Comparison of ENCODE assay signal across 16 mouse cellular contexts in the genomic region with DNA sequence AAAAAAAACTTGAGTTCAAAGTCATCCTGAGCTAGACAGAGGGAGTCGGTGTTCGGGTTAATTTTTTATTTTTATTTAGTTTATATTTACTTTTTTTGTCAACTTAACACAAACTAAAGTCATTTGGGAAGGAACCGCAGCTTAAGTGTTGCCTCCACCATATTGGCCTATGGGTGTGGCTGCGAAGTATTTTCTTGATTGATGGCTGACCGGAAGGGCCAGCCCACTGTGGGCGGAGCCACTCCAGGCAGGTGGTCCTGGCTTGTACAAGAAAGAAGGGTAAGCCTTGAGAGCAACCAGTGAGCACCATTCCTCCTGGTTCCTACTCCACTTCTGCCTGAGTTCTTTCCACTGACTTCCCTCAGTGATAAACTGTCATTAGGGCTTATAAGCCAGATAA. TPM values are rescaled to one million over a fixed set of nuclear protein-coding genes. Genes with fewer than 3 reads are reported as not detected.
"Had no signal": no experiment of that assay in that cellular context is flagged by ENCODE, and none has a peak within 500 bp of the region (broad histone marks: within the 10 kb centered on the region; RNA-seq: fewer than 3 reads in every experiment).

No protein-coding gene starts in this region.

- H3K4me1 ChIP-seq: midbrain, embryonic 12.5 days; neural tube, embryonic 12.5 days had no signal

- H3K4me3 ChIP-seq: midbrain, embryonic 10.5 days; midbrain, embryonic 12.5 days; neural tube, embryonic 12.5 days had no signal

- H3K27me3 ChIP-seq: midbrain, embryonic 12.5 days; neural tube, embryonic 12.5 days had no signal

- H3K36me3 ChIP-seq: midbrain, embryonic 10.5 days; midbrain, embryonic 12.5 days; neural tube, embryonic 12.5 days had no signal

- H3K9ac ChIP-seq: lung, embryonic 14.5 days; midbrain, embryonic 12.5 days; neural tube, embryonic 12.5 days had no signal

- DNase-seq: lung, adult 18-20 months; lung, embryonic 14.5 days; lung, postnatal 10 days; lung, postnatal 4 days; midbrain, embryonic 14.5 days; right cerebral cortex, postnatal 14 days; thymus, adult 18-20 months; thymus, postnatal 14 days; thymus, postnatal 36 days had no signal

- H3K4me2 ChIP-seq: lung, embryonic 14.5 days; midbrain, embryonic 12.5 days; neural tube, embryonic 12.5 days had no signal

- H3K27ac ChIP-seq: midbrain, embryonic 10.5 days; midbrain, embryonic 12.5 days; neural tube, embryonic 12.5 days had no signal

- H3K9me3 ChIP-seq: midbrain, embryonic 10.5 days; midbrain, embryonic 12.5 days; neural tube, embryonic 12.5 days had no signal

RNA-seq across cellular contexts. Expression of gene Slc47a1, which starts 14.0 kb away (rescaled TPM):
- polyA plus RNA-seq: midbrain, embryonic 10.5 days; midbrain, embryonic 12.5 days; midbrain, embryonic 14.5 days; neural tube, embryonic 14.5 days had no signal

RNA-seq across cellular contexts. Expression of gene Slc47a2, which starts 21.4 kb away (rescaled TPM):
- polyA plus RNA-seq: lung, embryonic 14.5 days; midbrain, embryonic 10.5 days; midbrain, embryonic 12.5 days; midbrain, embryonic 14.5 days; neural tube, embryonic 12.5 days; neural tube, embryonic 14.5 days; spleen, adult 2 months; stomach, embryonic 14.5 days; stomach, embryonic 16.5 days had no signal
